Mouse (Mus musculus) heart, postnatal 0 days (tissue): ENCODE results near the gene Sel1l.

Experiments
- CTCF ChIP-seq: IDR thresholded peaks from 2 replicates; pipeline ENCODE4 v1.5.1; 2016; ENCODE audit warnings: antibody characterized with exemption, control low read depth, low read depth
- EP300 ChIP-seq: IDR thresholded peaks from 2 replicates; pipeline ENCODE4 v1.6.1; 2016; ENCODE audit warnings: antibody characterized with exemption, low read depth

- TF ChIP-seq CTCF (no peak), EP300 (no peak)
Measured at GRCm38 (mm10) chr12:91878912-91879250, 29.9 kb upstream of the Sel1l start.
